Mouse (Mus musculus) intestine, postnatal 0 days (tissue): ENCODE data around the gene Rrp7a. TPM values are rescaled to one million over a fixed set of nuclear protein-coding genes. Genes with fewer than 3 reads are reported as not detected.
A peak's percentile ranks its signal among the peaks of the same experiment; 100 is the strongest.

Experiments
- ATAC-seq: fragments of 200-750 bp; cut with Nextera tagmentation; 2 replicates; pipeline ENCODE4 v1.8.0; 2017; ENCODE audit warnings: mild to moderate bottlenecking, moderate TSS enrichment, moderate library complexity
- H3K27ac ChIP-seq: fragments of 300-500 bp; sonication (generic); 2 replicates; pipeline ENCODE4 v1.5.1; 2014; ENCODE audit warnings: mild to moderate bottlenecking, low read depth, low read length, moderate library complexity
- H3K27me3 ChIP-seq: fragments of 300-500 bp; sonication (generic); replicated peaks from 2 replicates; pipeline ENCODE4 v1.6.1; 2014; ENCODE audit warnings: low read length, mixed read lengths; ENCODE audit not compliant: control insufficient read depth, insufficient read depth
- H3K36me3 ChIP-seq: fragments of 300-500 bp; sonication (generic); 2 replicates; pipeline ENCODE4 v1.6.1; 2014; ENCODE audit warnings: mild to moderate bottlenecking, moderate library complexity; ENCODE audit not compliant: control insufficient read depth, insufficient read depth
- H3K4me1 ChIP-seq: fragments of 300-500 bp; sonication (generic); replicated peaks from 2 replicates; pipeline ENCODE4 v1.6.1; 2014; ENCODE audit warnings: antibody characterized with exemption, low read length, mixed read lengths; ENCODE audit not compliant: control insufficient read depth, insufficient read depth
- H3K4me2 ChIP-seq: fragments of 300-500 bp; sonication (generic); replicated peaks from 2 replicates; pipeline ENCODE4 v1.6.1; 2014; ENCODE audit warnings: low read depth, mild to moderate bottlenecking, moderate library complexity
- H3K4me3 ChIP-seq: fragments of 300-500 bp; sonication (generic); 2 replicates; pipeline ENCODE4 v1.5.1; 2014; ENCODE audit warnings: low read depth, low read length
- H3K9ac ChIP-seq: fragments of 300-500 bp; sonication (generic); 2 replicates; pipeline ENCODE4 v1.6.1; 2014; ENCODE audit warnings: mild to moderate bottlenecking, low read depth, low read length
- H3K9me3 ChIP-seq: fragments of 300-500 bp; sonication (generic); 2 replicates; pipeline ENCODE4 v1.6.1; 2016; ENCODE audit warnings: mixed run types; ENCODE audit not compliant: control insufficient read depth
- CTCF ChIP-seq: sonication (generic); IDR thresholded peaks from 2 replicates; pipeline ENCODE4 v1.5.1; 2016; ENCODE audit warnings: low read depth, mild to moderate bottlenecking, control low read depth, antibody characterized with exemption, moderate library complexity
- WGBS: fragments of 180-500 bp; shearing (Covaris S2); extraction: QIAGEN DNeasy Blood & Tissue Kit; methylation state at CpG from one replicate; pipeline ENCODE4 v1.1.7; 2014; 5-methylcytosine and 5-hydroxymethylcytosine counted together
- polyA plus RNA-seq: library from polyadenylated mRNA; unstranded; fragments of >200 nt; fragmentation: Nextera tagmentation; extraction: Ambion mirVana; gene quantifications from 2 replicates; pipeline ENCODE4 v1.2.1, GENCODE M21; 2015

Gene Rrp7a
- polyA plus RNA-seq, 1 experiment from 2014 or later = 32.7 TPM

DNA sequence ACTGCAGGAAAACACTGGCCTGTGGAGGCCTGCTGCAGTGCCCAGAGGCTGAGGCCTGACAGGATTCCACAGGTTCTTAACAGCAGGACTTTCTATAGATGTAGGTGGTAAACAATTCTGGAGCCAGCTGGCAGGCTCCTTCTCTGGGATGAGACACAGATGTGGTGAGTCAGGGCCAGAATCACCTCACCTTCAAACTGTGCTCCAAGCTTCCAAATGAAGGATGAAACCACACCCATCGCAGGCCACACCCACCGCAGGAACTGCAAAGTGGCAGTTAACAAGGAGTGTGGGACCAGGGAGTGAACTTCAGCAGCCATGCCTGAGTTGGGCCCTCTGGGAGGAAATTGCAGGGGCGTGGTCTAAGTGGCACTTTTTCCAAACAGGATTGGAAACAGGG lies 31.7 kb downstream of the Rrp7a start:
- peak; percentile 66 for ATAC-seq
- 32% methylated on average over 3 of the region's 3 CpGs for WGBS
- Histone ChIP-seq H3K9me3 (no peaks in the 10 kb centered on the region), H3K27ac (no peak overlapping the region), H3K4me3 (no peak overlapping the region), H3K36me3 (no peaks in the 10 kb centered on the region), H3K27me3 (no peaks in the 10 kb centered on the region), H3K4me2 (no peak overlapping the region), H3K4me1 (no peaks in the 10 kb centered on the region), H3K9ac (no peak overlapping the region)
- TF ChIP-seq CTCF = no peak

- Histone ChIP-seq H3K27ac (no peak within 1 kb of the TSS), H3K36me3 (no peaks in the 10 kb centered on the region), H3K27me3 (no peaks in the 10 kb centered on the region), H3K4me2 (peak within 1 kb of the TSS; percentile 35), H3K9me3 (no peaks in the 10 kb centered on the region), H3K4me3 (no peak within 1 kb of the TSS), H3K9ac (no peak within 1 kb of the TSS), H3K4me1 (no peaks in the 10 kb centered on the region)
- no peak for TF ChIP-seq CTCF
- no peak for ATAC-seq
- 43% methylated on average over 7 of the region's 7 CpGs for WGBS
Measured at GRCm38 (mm10) chr15:83089429-83089605, 33.3 kb downstream of the Rrp7a start, which contains the start of gene Serhl. TSS of gene Serhl (plus strand) at chr15:83089506.

DNA sequence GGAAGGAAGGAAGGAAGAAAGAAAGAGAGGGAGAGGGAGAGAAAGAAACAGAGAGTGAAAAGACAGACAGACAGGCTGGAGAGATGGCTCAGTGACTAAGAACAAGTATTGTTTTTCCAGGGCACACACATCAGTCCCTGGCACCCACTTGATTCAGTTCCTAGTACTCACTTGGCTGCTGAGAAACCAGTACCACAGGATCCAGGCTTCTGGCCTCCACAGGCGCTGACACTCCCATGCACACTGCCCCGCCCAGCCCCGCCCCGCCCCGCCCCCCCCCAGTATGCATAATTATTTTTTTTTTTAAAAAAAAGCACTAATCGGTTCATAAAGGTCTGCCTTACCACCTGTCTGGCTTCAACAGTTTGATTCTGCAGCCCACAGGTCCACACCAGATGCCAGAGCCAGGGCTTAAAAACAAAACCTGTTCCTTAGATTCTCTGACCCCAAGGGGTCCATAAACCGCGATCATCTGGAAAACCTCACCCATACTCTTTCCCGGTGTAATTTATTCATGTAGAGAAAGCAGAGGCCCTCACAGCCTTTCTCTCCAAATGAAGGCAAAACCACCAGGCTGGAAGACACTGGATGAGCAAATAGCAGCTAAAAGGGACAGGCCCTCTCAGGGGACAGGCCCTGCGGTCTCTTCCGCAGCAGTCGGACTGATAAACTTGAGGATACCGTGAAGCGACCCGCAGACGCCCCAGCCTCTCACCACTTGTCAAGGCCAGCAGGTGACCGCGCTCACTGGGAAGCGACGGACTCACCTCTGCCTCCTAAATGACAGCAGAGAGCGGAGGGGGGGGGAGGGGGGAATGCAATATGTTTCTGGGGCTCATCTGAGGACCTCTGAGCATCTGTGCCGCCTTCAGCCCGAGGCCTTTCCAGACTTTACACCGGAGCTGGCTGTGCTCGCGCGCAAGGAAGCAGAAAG lies 33.8 kb downstream of the Rrp7a start:
- no peak overlapping the region for H3K27ac ChIP-seq
- no peaks in the 10 kb centered on the region for H3K27me3 ChIP-seq
- ATAC-seq = peak; percentile 49; the same call in 1 of the 2 replicates
- H3K36me3 ChIP-seq = no peaks in the 10 kb centered on the region
- H3K4me2 ChIP-seq = peak overlapping the region; percentile 35
- no peaks in the 10 kb centered on the region for H3K9me3 ChIP-seq
- H3K9ac ChIP-seq = no peak overlapping the region
- WGBS = 16% methylated on average over 27 of the region's 27 CpGs
- TF ChIP-seq CTCF = no peak
- no peaks in the 10 kb centered on the region for H3K4me1 ChIP-seq
- H3K4me3 ChIP-seq = no peak overlapping the region

DNA sequence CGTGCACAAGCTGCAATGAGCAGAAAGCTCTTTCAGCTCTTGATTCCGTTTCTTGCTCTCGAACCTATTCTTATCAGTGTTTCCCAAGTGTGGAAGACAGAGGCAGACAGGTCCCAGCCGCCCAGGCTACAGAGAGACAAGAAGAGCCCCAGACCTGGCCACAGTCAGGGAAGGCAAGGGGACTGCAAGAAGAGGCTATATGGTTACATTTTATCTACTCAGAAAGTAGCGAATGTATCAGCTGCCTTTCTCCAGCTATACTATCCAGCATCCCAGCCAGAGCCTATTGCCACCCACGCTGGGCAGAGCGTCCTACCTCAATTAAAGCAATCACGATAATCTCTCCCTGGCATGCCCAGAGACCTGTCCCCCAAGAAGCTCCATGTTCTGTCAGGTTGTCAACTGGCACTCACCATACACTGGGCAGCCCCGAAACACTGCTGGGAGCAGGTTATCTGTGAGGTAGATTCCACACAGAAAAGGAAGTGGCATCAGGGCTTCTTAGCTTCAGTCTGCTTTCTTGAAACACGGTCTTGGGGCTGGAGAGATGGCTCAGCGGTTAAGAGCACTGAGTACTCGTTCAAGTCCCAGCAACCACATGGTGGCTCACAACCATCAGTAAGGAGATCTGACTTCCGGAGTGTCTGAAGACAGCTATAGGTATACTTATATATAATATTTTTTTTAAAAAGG lies 35.8 kb downstream of the Rrp7a start:
- no peak overlapping the region for H3K27ac ChIP-seq
- H3K9ac ChIP-seq = no peak overlapping the region
- no peak overlapping the region for H3K4me3 ChIP-seq
- no peaks in the 10 kb centered on the region for H3K27me3 ChIP-seq
- TF ChIP-seq CTCF = no peak
- ATAC-seq = no peak
- WGBS = 86% methylated on average over 13 of the region's 13 CpGs
- no peak overlapping the region for H3K4me2 ChIP-seq
- H3K4me1 ChIP-seq = no peaks in the 10 kb centered on the region
- no peaks in the 10 kb centered on the region for H3K36me3 ChIP-seq
- no peaks in the 10 kb centered on the region for H3K9me3 ChIP-seq

- Histone ChIP-seq H3K36me3 (no peaks in the 10 kb centered on the region), H3K4me1 (no peaks in the 10 kb centered on the region), H3K27me3 (no peaks in the 10 kb centered on the region), H3K4me2 (no peak overlapping the region), H3K4me3 (no peak overlapping the region), H3K9me3 (no peaks in the 10 kb centered on the region), H3K9ac (no peak overlapping the region), H3K27ac (no peak overlapping the region)
- peak; percentile 86 for TF ChIP-seq CTCF
- WGBS = 34% methylated on average over 7 of the region's 7 CpGs
- ATAC-seq = no peak
Measured at GRCm38 (mm10) chr15:83085901-83086300, 36.7 kb downstream of the Rrp7a start.

DNA sequence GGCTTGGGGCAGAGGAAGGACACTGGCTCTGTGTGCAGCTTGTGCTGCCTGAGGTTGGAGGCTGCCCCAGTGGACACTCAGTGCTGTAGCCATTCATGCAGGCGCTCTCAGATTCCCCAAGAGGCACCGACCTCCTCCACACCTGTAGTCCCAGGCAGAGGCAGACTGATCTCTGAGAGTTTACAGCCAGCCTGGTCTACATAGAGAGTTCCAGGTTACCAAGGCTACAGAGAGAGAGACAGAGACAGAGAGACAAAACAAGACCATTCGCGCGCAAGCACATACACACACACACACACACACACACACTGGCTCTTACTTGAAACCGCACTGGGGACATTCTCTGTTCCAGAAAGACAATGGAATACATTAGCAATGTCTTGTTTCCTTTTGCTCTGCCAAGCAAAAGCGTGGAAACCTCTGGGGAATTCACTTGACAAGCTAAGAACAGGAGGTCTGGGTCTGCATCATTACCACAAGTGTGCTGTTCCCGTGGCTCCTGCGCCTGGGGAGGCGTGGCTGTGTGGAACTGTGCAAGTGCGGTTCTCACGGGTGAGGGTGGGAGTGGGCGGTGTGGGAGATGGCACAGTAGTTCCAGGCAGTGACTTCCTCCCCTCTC lies 38.5 kb downstream of the Rrp7a start:
- H3K4me2 ChIP-seq = no peak overlapping the region
- no peak for ATAC-seq
- H3K9me3 ChIP-seq = no peaks in the 10 kb centered on the region
- 70% methylated on average over 13 of the region's 13 CpGs for WGBS
- H3K4me1 ChIP-seq = no peaks in the 10 kb centered on the region
- H3K9ac ChIP-seq = no peak overlapping the region
- no peak overlapping the region for H3K4me3 ChIP-seq
- TF ChIP-seq CTCF = no peak
- no peaks in the 10 kb centered on the region for H3K36me3 ChIP-seq
- no peaks in the 10 kb centered on the region for H3K27me3 ChIP-seq
- no peak overlapping the region for H3K27ac ChIP-seq
